In genomic region chr19:38259436-38259835, GRCm38 (mm10) we compare ENCODE assay signal across 19 mouse cellular contexts. TPM values are rescaled to one million over a fixed set of nuclear protein-coding genes. Genes with fewer than 3 reads are reported as not detected.
DNase-seq lines count a peak whose midpoint lies in the region; ATAC-seq and TF ChIP-seq lines count a peak whose summit lies in the region.
"Had no signal": no experiment of that assay in that cellular context is flagged by ENCODE, and none has a peak within 500 bp of the region (broad histone marks: within the 10 kb centered on the region; RNA-seq: fewer than 3 reads in every experiment).

No protein-coding gene starts in this region.

- H3K27me3 ChIP-seq in forebrain, embryonic 15.5 days, result no peaks in the 10 kb centered on the region
- peaks cover 17% of the 10 kb centered on the region; the same call in 1 of the 2 replicates for H3K27me3 ChIP-seq in forebrain, embryonic 12.5 days
- no peaks in the 10 kb centered on the region; the same call in 1 of the 2 replicates for H3K27me3 ChIP-seq in midbrain, embryonic 16.5 days (ENCODE audit: control insufficient read depth, insufficient read depth, low read depth, low read length)
- H3K27me3 ChIP-seq: stomach, embryonic 15.5 days had no signal

- peak overlapping the region; percentile 47; the same call in 1 of the 2 replicates for H3K27ac ChIP-seq in forebrain, embryonic 15.5 days (replicated peaks)
- H3K27ac ChIP-seq in forebrain, embryonic 12.5 days, result no peak overlapping the region
- H3K27ac ChIP-seq in layer of hippocampus, adult 2 months, result peak overlapping the region; percentile 95
- H3K27ac ChIP-seq in midbrain, embryonic 16.5 days (ENCODE audit: low read length), result 0 out of 2 replicates have a peak overlapping the region, but pooled peaks have one; percentile 1
- H3K27ac ChIP-seq: embryonic facial prominence, embryonic 10.5 days; heart, embryonic 13.5 days; kidney, postnatal 0 days; limb, embryonic 12.5 days; liver, embryonic 12.5 days; stomach, embryonic 15.5 days had no signal

- DNase-seq in layer of hippocampus, adult 2 months (ENCODE audit: low spot score in 2 of 2), result no peak
- no peak for DNase-seq in layer of hippocampus, postnatal 36 days
- peak; percentile 64 for DNase-seq in brain, embryonic 14.5 days (ENCODE audit: low read depth)
- DNase-seq in layer of hippocampus, postnatal 10 days (ENCODE audit: low spot score in 2 of 2), result no peak
- DNase-seq: B cell, adult 2 months; gastrocnemius, postnatal 10 days; kidney, adult 18-20 months; lung, adult 2 months; thymus, adult 18-20 months had no signal

- H3K9ac ChIP-seq in forebrain, embryonic 15.5 days (replicated peaks), result no peak overlapping the region
- no peak overlapping the region for H3K9ac ChIP-seq in forebrain, embryonic 12.5 days
- no peak overlapping the region for H3K9ac ChIP-seq in midbrain, embryonic 16.5 days (ENCODE audit: low read depth, low read length)
- H3K9ac ChIP-seq: heart, embryonic 13.5 days; limb, embryonic 12.5 days; liver, embryonic 12.5 days; stomach, embryonic 15.5 days had no signal

- no peak for TF ChIP-seq POLR2A in brain, embryonic 14.5 days (IDR thresholded peaks at IDR 0.05; ENCODE audit: borderline replicate concordance, extremely low read depth, insufficient read depth, insufficient read length, poor library complexity, severe bottlenecking)

- no peaks in the 10 kb centered on the region for H3K36me3 ChIP-seq in forebrain, embryonic 15.5 days
- H3K36me3 ChIP-seq in forebrain, embryonic 12.5 days (replicated peaks), result no peaks in the 10 kb centered on the region
- H3K36me3 ChIP-seq in midbrain, embryonic 16.5 days (ENCODE audit: control insufficient read depth, insufficient read depth, low read length), result no peaks in the 10 kb centered on the region
- H3K36me3 ChIP-seq: embryonic facial prominence, embryonic 10.5 days; heart, embryonic 13.5 days; limb, embryonic 12.5 days; liver, embryonic 12.5 days; stomach, embryonic 15.5 days had no signal

- ATAC-seq in forebrain, embryonic 15.5 days (replicated peaks), result no peak
- no peak for ATAC-seq in forebrain, embryonic 12.5 days (ENCODE audit: low FRiP score)
- peak; percentile 15; the same call in 1 of the 2 replicates for ATAC-seq in midbrain, embryonic 16.5 days
- ATAC-seq: liver, embryonic 12.5 days had no signal

- TF ChIP-seq CTCF in layer of hippocampus, adult 2 months (conservative IDR thresholded peaks at IDR 0.05), result no peak
- no peak for TF ChIP-seq CTCF in brain, embryonic 14.5 days (IDR thresholded peaks at IDR 0.05; ENCODE audit: borderline replicate concordance, extremely low read depth, insufficient read depth, insufficient read length)

- no peak overlapping the region for H3K4me2 ChIP-seq in forebrain, embryonic 15.5 days (replicated peaks)
- H3K4me2 ChIP-seq in forebrain, embryonic 12.5 days, result no peak overlapping the region
- no peak overlapping the region for H3K4me2 ChIP-seq in midbrain, embryonic 16.5 days (ENCODE audit: low read length)
- H3K4me2 ChIP-seq: heart, embryonic 13.5 days; limb, embryonic 12.5 days; liver, embryonic 12.5 days; stomach, embryonic 15.5 days had no signal

- H3K4me1 ChIP-seq in forebrain, embryonic 15.5 days, result peaks cover 28% of the 10 kb centered on the region
- H3K4me1 ChIP-seq in forebrain, embryonic 12.5 days, result peaks cover 17% of the 10 kb centered on the region
- H3K4me1 ChIP-seq in midbrain, embryonic 16.5 days (ENCODE audit: control insufficient read depth, insufficient read depth, low read length), result peaks cover 20% of the 10 kb centered on the region
- H3K4me1 ChIP-seq: liver, embryonic 12.5 days; stomach, embryonic 15.5 days had no signal

- 81% methylated on average over 3 of the region's 3 CpGs for WGBS in forebrain, embryonic 15.5 days
- 81% methylated on average over 3 of the region's 3 CpGs for WGBS in forebrain, embryonic 12.5 days
- WGBS in midbrain, embryonic 16.5 days, result 74% methylated on average over 3 of the region's 3 CpGs

- H3K9me3 ChIP-seq in forebrain, embryonic 15.5 days, result no peaks in the 10 kb centered on the region
- H3K9me3 ChIP-seq in forebrain, embryonic 12.5 days, result no peaks in the 10 kb centered on the region
- H3K9me3 ChIP-seq in midbrain, embryonic 16.5 days (replicated peaks; ENCODE audit: control insufficient read depth, low read length, poor library complexity, severe bottlenecking), result no peaks in the 10 kb centered on the region
- H3K9me3 ChIP-seq: embryonic facial prominence, embryonic 10.5 days; heart, embryonic 13.5 days; limb, embryonic 12.5 days; liver, embryonic 12.5 days; megakaryocyte, embryonic 14.5 days; stomach, embryonic 15.5 days had no signal

- no peak overlapping the region for H3K4me3 ChIP-seq in forebrain, embryonic 15.5 days
- H3K4me3 ChIP-seq in forebrain, embryonic 12.5 days (replicated peaks), result no peak overlapping the region
- peak overlapping the region; percentile 30; the same call in 1 of the 2 replicates for H3K4me3 ChIP-seq in layer of hippocampus, adult 2 months
- H3K4me3 ChIP-seq in midbrain, embryonic 16.5 days (ENCODE audit: low read depth, low read length), result no peak overlapping the region
- H3K4me3 ChIP-seq: embryonic facial prominence, embryonic 10.5 days; heart, embryonic 13.5 days; limb, embryonic 12.5 days; liver, embryonic 12.5 days; megakaryocyte, embryonic 14.5 days; stomach, embryonic 15.5 days had no signal

RNA-seq across cellular contexts. Expression of gene Lgi1, which starts 4.9 kb away (rescaled TPM):
- 13.0 and 14.4 TPM in 2 replicates for polyA plus RNA-seq in forebrain, embryonic 15.5 days (2015; fragmentation: Nextera tagmentation; extraction: Ambion mirVana)
- polyA plus RNA-seq in forebrain, embryonic 12.5 days (2016; fragmentation: Nextera tagmentation; extraction: Ambion mirVana), result 2.1 and 2.4 TPM in 2 replicates
- total RNA-seq in layer of hippocampus, adult 2 months (2021), result 100 to 1,000 TPM; 196 to 209 TPM
- total RNA-seq in layer of hippocampus, postnatal 36 days (2021), result 100 to 1,000 TPM; 189 to 201 TPM
- polyA plus RNA-seq in brain, embryonic 14.5 days (2012; rRNA removed), result 9.0 and 11.4 TPM in 2 replicates
- 24.4 and 28.6 TPM in 2 replicates for polyA plus RNA-seq in midbrain, embryonic 16.5 days (2015; fragmentation: Nextera tagmentation; extraction: Ambion mirVana)
- total RNA-seq in layer of hippocampus, postnatal 10 days (2021), result 100 to 1,000 TPM; 117 to 133 TPM
- polyA plus RNA-seq: heart, embryonic 13.5 days had no signal

RNA-seq across cellular contexts. Expression of gene Fra10ac1, which starts 35.5 kb away (rescaled TPM):
- 53.7 and 54.9 TPM in 2 replicates for polyA plus RNA-seq in forebrain, embryonic 15.5 days (2015; fragmentation: Nextera tagmentation; extraction: Ambion mirVana)
- 51.8 and 58.4 TPM in 2 replicates for polyA plus RNA-seq in forebrain, embryonic 12.5 days (2016; fragmentation: Nextera tagmentation; extraction: Ambion mirVana)
- 10 to 100 TPM; 17.8 to 22.4 TPM for total RNA-seq in layer of hippocampus, adult 2 months (2021)
- total RNA-seq in layer of hippocampus, postnatal 36 days (2021), result 10 to 100 TPM; 19.6 to 21.9 TPM
- polyA plus RNA-seq in brain, embryonic 14.5 days (2012; rRNA removed), result 24.4 and 25.6 TPM in 2 replicates
- polyA plus RNA-seq in midbrain, embryonic 16.5 days (2015; fragmentation: Nextera tagmentation; extraction: Ambion mirVana), result 41.3 and 50.7 TPM in 2 replicates
- total RNA-seq in layer of hippocampus, postnatal 10 days (2021), result 10 to 100 TPM; 18.5 to 20.8 TPM
